8 mouse cellular contexts compared by ENCODE assay signal in genomic region chr5:43232480-43233315, GRCm38 (mm10). TPM values are rescaled to one million over a fixed set of nuclear protein-coding genes. Genes with fewer than 3 reads are reported as not detected.
A peak's percentile ranks its signal among the peaks of the same experiment; 100 is the strongest.
DNase-seq lines count a peak whose midpoint lies in the region; ATAC-seq and TF ChIP-seq lines count a peak whose summit lies in the region.

TSS of gene Cpeb2 (plus strand) at chr5:43233170.

- H3K27me3 ChIP-seq in E14TG2a.4 (ENCODE audit: insufficient read depth, low read length) = peaks cover 37% of the 10 kb centered on the region
- peaks cover 4% of the 10 kb centered on the region; the same call in 1 of the 2 replicates for H3K27me3 ChIP-seq in forebrain, embryonic 15.5 days

- peak within 1 kb of the TSS; percentile 88 for H3K4me3 ChIP-seq in E14TG2a.4 (replicated peaks; ENCODE audit: low read length)
- peak within 1 kb of the TSS; percentile 68 for H3K4me3 ChIP-seq in forebrain, embryonic 15.5 days
- peak within 1 kb of the TSS; percentile 94 for H3K4me3 ChIP-seq in lung, adult 2 months (replicated peaks; ENCODE audit: extremely low read depth, low read depth, low read length)

- peaks cover 15% of the 10 kb centered on the region for H3K4me1 ChIP-seq in E14TG2a.4 (replicated peaks; ENCODE audit: low read depth, low read length)
- peaks cover 23% of the 10 kb centered on the region for H3K4me1 ChIP-seq in forebrain, embryonic 15.5 days
- H3K4me1 ChIP-seq in lung, adult 2 months (ENCODE audit: control insufficient read depth, insufficient read depth, low read length) = peaks cover 3% of the 10 kb centered on the region

- no peaks in the 10 kb centered on the region for H3K36me3 ChIP-seq in E14TG2a.4 (ENCODE audit: insufficient read depth, low read length)
- H3K36me3 ChIP-seq in forebrain, embryonic 15.5 days = no peaks in the 10 kb centered on the region

- intact Hi-C loops in heart, postnatal 25 days (cut with DNase I) = loop anchor here (10.0 kb wide), 3 partner anchors 258 to 1528 kb away; partner anchors contain the start of gene Rab28

- no peak for TF ChIP-seq CTCF in E14TG2a.4 (conservative IDR thresholded peaks at IDR 0.05; ENCODE audit: low read length)
- no peak for TF ChIP-seq CTCF in lung, adult 2 months (IDR thresholded peaks at IDR 0.05; ENCODE audit: insufficient read depth, low read length)

- peak; percentile 94 for TF ChIP-seq POLR2A in lung, adult 2 months (IDR thresholded peaks at IDR 0.05; ENCODE audit: borderline replicate concordance, extremely low read depth, low read depth, low read length)

- peak within 1 kb of the TSS; percentile 85 for H3K9ac ChIP-seq in forebrain, embryonic 15.5 days (replicated peaks)

- H3K27ac ChIP-seq in forebrain, embryonic 15.5 days (replicated peaks) = peak within 1 kb of the TSS; percentile 97

- no peaks in the 10 kb centered on the region for H3K9me3 ChIP-seq in E14TG2a.4 (ENCODE audit: low read length)
- no peaks in the 10 kb centered on the region for H3K9me3 ChIP-seq in forebrain, embryonic 15.5 days

- DNase-seq in c-Kit-positive CD71-positive TER-119-positive erythroid progenitor cells, embryonic 14.5 days (ENCODE audit: low spot score) = peak; percentile 56
- peak; percentile 93 for DNase-seq in heart, postnatal 25 days (ENCODE audit: low spot score)
- DNase-seq in layer of hippocampus, adult 18-20 months (ENCODE audit: low spot score in 2 of 2) = peak; percentile 91 to 97
- DNase-seq in lung, adult 2 months = peak; percentile 93
- peak; percentile 80 to 86 for DNase-seq in thymus, adult 18-20 months

- ATAC-seq in forebrain, embryonic 15.5 days (replicated peaks) = peak; percentile 90
- ATAC-seq in neutrophil, adult 5-6 weeks (ENCODE audit: extremely low read depth, insufficient number of reproducible peaks, low FRiP score, poor library complexity, severe bottlenecking) = peak; percentile 47

- WGBS in forebrain, embryonic 15.5 days = under 1% methylated on average over 79 of the region's 89 CpGs
- WGBS in lung, adult 2 months = under 1% methylated on average over 89 of the region's 89 CpGs

- peak within 1 kb of the TSS; percentile 74 for H3K4me2 ChIP-seq in forebrain, embryonic 15.5 days (replicated peaks)

RNA-seq across cellular contexts. Expression of gene Cpeb2, which starts in this region (rescaled TPM):
- polyA plus RNA-seq in forebrain, embryonic 15.5 days (2015; fragmentation: Nextera tagmentation; extraction: Ambion mirVana) = 6.6 and 7.3 TPM in 2 replicates
- 10 to 100 TPM; 23.0 to 28.5 TPM for total RNA-seq in heart, postnatal 25 days (2021)
- 10 to 100 TPM; 48.1 to 49.6 TPM for total RNA-seq in layer of hippocampus, adult 18-20 months (2021)
- polyA plus RNA-seq in lung, adult 2 months (2012; rRNA removed) = 4.0 and 6.5 TPM in 2 replicates
- total RNA-seq in neutrophil, adult 5-6 weeks (2017) = 23.0 and 29.1 TPM in 2 replicates

Comparison
In these comparisons a context has a peak if more than half of its experiments do, and no peak if none do; other contexts are left out.
1. Peak in every context shown above with its lines: DNase-seq, ATAC-seq, H3K4me3 ChIP-seq and H3K27ac ChIP-seq.